Mouse (Mus musculus) heart, adult 2 months (tissue): ENCODE measurements around the gene Fbxo6.

Source experiments
- EP300 ChIP-seq: fragments of 200-500 bp; IDR thresholded peaks from 2 replicates; pipeline ENCODE4 v1.6.1; 2011; ENCODE audit warnings: low read depth, low read length, control low read depth; ENCODE audit not compliant: insufficient read depth
- POLR2A ChIP-seq: fragments of 200-500 bp; IDR thresholded peaks from 2 replicates; pipeline ENCODE4 v1.6.1; 2011; ENCODE audit warnings: mild to moderate bottlenecking, low read depth, low read length, control low read depth; ENCODE audit not compliant: insufficient read depth

GRCm38 (mm10) chr4:148134988-148135387 is 17.0 kb downstream of the Fbxo6 start:
- TF ChIP-seq EP300, result no peak
- TF ChIP-seq POLR2A, result no peak
